Comparison of ENCODE assay signal across 11 mouse cellular contexts in genomic region chr1:138558342-138558741, GRCm38 (mm10).
A peak's percentile ranks its signal among the peaks of the same experiment; 100 is the strongest.
DNase-seq lines count a peak whose midpoint lies in the region; ATAC-seq and TF ChIP-seq lines count a peak whose summit lies in the region.
"Had no signal": no experiment of that assay in that cellular context is flagged by ENCODE, and none has a peak within 500 bp of the region (broad histone marks: within the 10 kb centered on the region; RNA-seq: fewer than 3 reads in every experiment).

No protein-coding gene starts in this region.

- H3K9me3 ChIP-seq in kidney, postnatal 0 days (replicated peaks; ENCODE audit: low read length), result no peaks in the 10 kb centered on the region
- H3K9me3 ChIP-seq in E14TG2a.4 (ENCODE audit: low read length), result peaks cover 4% of the 10 kb centered on the region; the same call in 1 of the 2 replicates
- H3K9me3 ChIP-seq: embryonic facial prominence, embryonic 13.5 days; hindbrain, embryonic 12.5 days; neural tube, embryonic 15.5 days had no signal

- 86% methylated on average over 3 of the region's 3 CpGs for WGBS in kidney, postnatal 0 days

- H3K4me2 ChIP-seq in kidney, postnatal 0 days (ENCODE audit: low read length), result no peak overlapping the region
- H3K4me2 ChIP-seq: embryonic facial prominence, embryonic 13.5 days; hindbrain, embryonic 12.5 days; neural tube, embryonic 15.5 days had no signal

- no peak overlapping the region for H3K27ac ChIP-seq in kidney, postnatal 0 days
- H3K27ac ChIP-seq: embryonic facial prominence, embryonic 13.5 days; neural tube, embryonic 15.5 days had no signal

- no peak for DNase-seq in kidney, postnatal 0 days (ENCODE audit: low spot score)
- no peak for DNase-seq in kidney, adult 11 months
- peak; percentile 45 for DNase-seq in 3T3-L1 (ENCODE audit: low read depth, low spot score)
- peak; percentile 69 for DNase-seq in induced T-regulatory cell, adult 2 months (ENCODE audit: low read depth)
- DNase-seq in urinary bladder, postnatal 14 days (ENCODE audit: low spot score), result no peak
- no peak for DNase-seq in urinary bladder, adult 2 months (ENCODE audit: low spot score)
- DNase-seq in ovary, postnatal 36 days (ENCODE audit: low spot score), result no peak

- TF ChIP-seq CTCF in kidney, postnatal 0 days (IDR thresholded peaks at IDR 0.05; ENCODE audit: low read depth), result peak; percentile 62
- TF ChIP-seq CTCF in E14TG2a.4 (conservative IDR thresholded peaks at IDR 0.05; ENCODE audit: low read length), result peak; percentile 33

- H3K4me1 ChIP-seq in kidney, postnatal 0 days (replicated peaks; ENCODE audit: insufficient read depth, low read length), result no peaks in the 10 kb centered on the region
- H3K4me1 ChIP-seq in E14TG2a.4 (replicated peaks; ENCODE audit: low read depth, low read length), result peaks cover 15% of the 10 kb centered on the region
- H3K4me1 ChIP-seq: embryonic facial prominence, embryonic 13.5 days had no signal

- no peak for ATAC-seq in kidney, postnatal 0 days (replicated peaks; ENCODE audit: low FRiP score, low read depth)

- no peak overlapping the region for H3K4me3 ChIP-seq in kidney, postnatal 0 days (replicated peaks; ENCODE audit: low read depth, low read length)
- no peak overlapping the region for H3K4me3 ChIP-seq in E14TG2a.4 (replicated peaks; ENCODE audit: low read length)
- H3K4me3 ChIP-seq: embryonic facial prominence, embryonic 13.5 days; hindbrain, embryonic 12.5 days; neural tube, embryonic 15.5 days had no signal

- H3K36me3 ChIP-seq in kidney, postnatal 0 days (ENCODE audit: insufficient read depth, low read length), result no peaks in the 10 kb centered on the region
- H3K36me3 ChIP-seq in E14TG2a.4 (ENCODE audit: insufficient read depth, low read length), result no peaks in the 10 kb centered on the region
- H3K36me3 ChIP-seq: hindbrain, embryonic 12.5 days; neural tube, embryonic 15.5 days had no signal

- no peaks in the 10 kb centered on the region for H3K27me3 ChIP-seq in kidney, postnatal 0 days (ENCODE audit: insufficient read depth, low read length)
- no peaks in the 10 kb centered on the region for H3K27me3 ChIP-seq in E14TG2a.4 (ENCODE audit: insufficient read depth, low read length)
- H3K27me3 ChIP-seq: embryonic facial prominence, embryonic 13.5 days; hindbrain, embryonic 12.5 days; neural tube, embryonic 15.5 days had no signal

- no peak overlapping the region for H3K9ac ChIP-seq in kidney, postnatal 0 days (ENCODE audit: low read depth, low read length)
- H3K9ac ChIP-seq: embryonic facial prominence, embryonic 13.5 days; hindbrain, embryonic 12.5 days; neural tube, embryonic 15.5 days had no signal

Comparison
In these comparisons a context has a peak if more than half of its experiments do, and no peak if none do; other contexts are left out.
1. DNase-seq: peak in 3T3-L1 (single experiment) and induced T-regulatory cell, adult 2 months (single experiment); none in kidney, postnatal 0 days (single experiment), kidney, adult 11 months (single experiment), urinary bladder, postnatal 14 days (single experiment), urinary bladder, adult 2 months (single experiment) and ovary, postnatal 36 days (single experiment).